Mouse (Mus musculus): ENCODE results near the gene Emx2.

The Emx2 gene

DNA sequence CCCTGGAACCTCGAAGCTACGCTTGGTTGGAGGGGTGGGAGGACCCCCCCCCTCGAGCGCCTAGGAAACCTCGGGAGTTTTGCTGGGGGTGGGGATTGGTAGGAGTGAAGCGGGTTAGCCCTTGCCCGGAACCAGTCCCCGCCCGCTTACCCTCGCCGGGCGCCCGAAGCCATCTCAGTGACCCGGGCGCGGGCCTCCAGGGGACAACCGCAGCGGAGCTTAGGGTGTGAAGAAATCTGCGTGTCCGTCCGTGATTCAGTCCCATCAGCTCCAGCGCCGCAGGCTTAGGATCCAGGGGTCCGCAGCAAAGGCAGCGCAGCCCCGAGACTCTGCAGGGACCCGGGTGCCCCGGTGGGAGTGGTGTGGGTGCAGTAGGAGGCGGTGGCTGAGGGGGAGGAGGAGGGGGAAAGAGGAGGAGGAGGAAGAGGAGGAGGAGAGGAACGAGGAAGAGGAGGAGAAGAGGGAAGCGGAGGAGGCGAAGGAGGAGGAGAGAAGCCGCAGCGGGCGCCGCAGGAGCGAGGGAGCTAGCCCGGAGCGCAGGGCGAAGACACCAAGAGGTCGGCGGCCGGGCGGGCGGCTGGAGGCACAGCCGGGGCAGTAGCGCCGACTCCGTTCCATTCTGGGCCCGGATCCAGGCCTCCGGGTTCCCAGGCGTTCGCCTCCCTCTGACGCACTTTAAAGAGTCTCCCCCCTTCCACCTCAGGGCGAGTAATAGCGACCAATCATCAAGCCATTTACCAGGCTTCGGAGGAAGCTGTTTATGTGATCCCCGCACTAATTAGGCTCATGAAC is at the start of gene Emx2:
Gene Emx2 (plus strand): TSS at position 422 of the 792 bp plus-strand sequence.
- DNase-seq (ENCODE audit: low read depth) = no peak

DNA sequence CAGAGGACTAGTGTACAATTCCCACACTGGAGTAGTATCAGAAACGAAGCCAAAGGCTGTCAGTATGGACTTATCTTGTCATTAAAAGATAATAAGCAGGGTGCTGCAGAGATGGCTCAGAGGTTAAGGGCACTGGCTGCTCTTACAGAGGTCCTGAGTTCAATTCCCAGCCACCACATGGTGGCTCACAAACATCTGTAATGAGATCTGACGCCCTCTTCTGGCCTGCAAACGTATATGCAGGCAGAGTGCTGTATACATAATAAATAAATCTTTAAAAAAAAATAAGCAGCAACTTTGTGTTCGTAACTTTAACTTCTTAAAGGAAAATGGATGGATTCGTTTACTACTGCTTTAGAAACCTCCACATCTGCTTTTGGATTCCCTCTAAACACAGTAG is 44.0 kb upstream of the Emx2 start:
- no peak for DNase-seq (ENCODE audit: low read depth)

DNA sequence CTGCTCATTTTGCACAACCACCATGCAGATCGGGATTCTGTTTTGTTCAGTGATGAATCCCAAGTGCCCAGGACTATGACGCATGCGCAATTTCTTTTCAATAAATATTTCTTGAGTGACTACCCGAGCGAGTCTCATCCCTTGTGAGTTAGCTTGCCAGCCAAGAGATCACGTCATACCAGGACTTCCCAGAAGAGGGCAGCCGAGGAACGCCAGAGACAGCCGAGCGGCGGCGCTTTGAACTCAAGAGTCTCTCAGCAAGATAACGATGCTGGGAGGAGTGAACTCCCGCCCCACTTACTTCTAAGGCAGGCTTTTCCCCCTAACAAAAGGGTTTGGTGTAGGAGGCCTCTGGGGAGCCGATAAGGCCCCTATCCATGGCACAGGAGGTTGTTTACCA is 40.1 kb upstream of the Emx2 start:
- peak; percentile 64 for DNase-seq (ENCODE audit: low read depth)

DNA sequence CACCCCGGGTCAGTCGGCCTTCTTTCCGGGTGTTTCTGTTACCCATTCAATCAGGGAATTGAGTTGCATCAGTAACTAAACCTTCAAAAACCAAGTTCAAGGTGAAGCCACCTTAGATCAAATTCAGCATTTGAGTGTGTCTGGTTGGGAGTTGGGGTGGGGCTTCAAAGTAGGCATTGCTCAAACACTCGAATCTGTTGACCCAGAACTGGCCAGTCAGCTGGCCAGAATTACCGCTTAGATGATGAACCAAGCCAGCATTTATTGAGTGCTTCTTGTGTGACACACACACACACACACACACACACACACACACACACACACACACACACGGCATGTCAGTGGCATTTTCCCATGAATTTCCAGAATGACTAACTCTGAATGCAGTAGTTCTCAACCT is 39.5 kb upstream of the Emx2 start:
- no peak for DNase-seq (ENCODE audit: low read depth)

DNA sequence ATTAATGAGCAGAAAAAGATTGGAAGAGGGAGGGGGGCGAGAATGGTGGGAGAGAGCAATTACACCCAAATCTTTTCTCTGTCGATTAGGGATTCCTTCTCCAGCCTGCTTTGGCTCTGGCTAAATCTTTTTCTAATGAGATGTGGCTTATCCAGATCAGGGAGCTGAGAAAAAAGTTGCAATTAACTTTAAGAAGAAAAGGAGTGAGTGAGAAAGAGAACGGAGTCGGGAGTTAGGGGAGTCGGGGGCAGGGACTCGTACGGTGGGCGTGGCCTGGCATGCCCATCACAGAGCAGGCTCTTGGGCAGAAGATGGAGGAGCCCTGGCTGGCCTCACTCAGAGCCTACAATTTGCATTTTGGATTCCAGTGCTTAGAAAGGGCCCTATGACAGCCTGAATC is 35.8 kb upstream of the Emx2 start:
- DNase-seq (ENCODE audit: low read depth) = no peak

DNA sequence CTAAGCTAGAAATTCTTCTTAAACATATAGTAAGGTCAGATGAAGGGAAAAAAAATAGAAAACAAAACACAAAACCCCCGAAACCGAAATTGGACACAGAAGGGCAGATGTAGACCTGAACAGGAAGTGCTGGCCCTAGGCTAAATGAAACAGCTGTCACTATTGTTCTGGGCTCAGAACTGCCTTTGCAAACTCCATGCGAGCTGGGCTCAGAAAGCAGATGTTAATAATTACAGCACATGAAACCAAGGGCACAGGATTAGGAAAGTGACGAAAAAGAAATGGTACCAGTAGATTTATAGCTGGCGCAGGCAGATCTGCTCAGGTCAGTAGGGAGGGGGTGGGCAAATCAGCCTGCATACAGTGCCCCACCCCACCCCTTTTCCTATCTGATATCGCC is 34.5 kb upstream of the Emx2 start:
- DNase-seq (ENCODE audit: low read depth) = no peak

DNA sequence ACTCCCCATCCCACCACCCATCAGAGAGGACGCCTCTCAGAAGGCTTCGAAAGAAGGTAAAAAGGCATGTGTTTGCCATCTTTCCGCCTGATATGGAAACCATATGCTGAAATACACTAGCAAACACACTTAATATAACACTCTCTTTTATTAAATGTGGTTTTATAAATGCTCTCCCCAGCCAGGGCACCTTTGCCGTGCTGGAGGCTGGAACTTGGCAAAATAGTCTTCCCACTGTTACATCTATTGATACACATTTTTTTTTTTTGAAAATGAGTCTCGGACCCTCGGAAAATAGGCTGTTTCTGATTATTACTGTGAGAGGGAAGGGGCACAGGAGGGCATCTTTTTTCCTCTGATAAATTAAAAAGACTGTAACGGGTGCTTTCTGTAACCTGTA is 33.2 kb upstream of the Emx2 start:
- no peak for DNase-seq (ENCODE audit: low read depth)

DNA sequence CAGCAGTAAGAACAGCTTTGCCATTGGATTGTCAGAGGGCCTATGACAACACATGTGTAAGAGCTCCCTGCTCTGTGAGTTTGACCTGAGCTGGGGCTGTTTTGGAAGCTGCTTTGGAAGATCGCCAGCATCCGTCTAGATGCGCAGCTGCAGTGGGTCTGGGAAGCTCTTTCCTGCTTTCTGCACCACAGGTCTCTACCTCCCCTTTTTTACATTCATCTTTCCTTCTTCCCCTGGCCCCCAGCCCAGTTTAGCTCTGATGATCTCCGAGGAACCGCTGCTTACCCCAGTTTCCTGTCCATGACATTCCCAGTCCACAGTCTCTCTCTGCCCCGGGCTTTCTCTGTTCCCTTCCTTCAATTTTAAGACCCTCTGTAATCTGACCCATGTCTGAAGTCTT is 25.9 kb upstream of the Emx2 start:
- DNase-seq (ENCODE audit: low read depth) = no peak

DNA sequence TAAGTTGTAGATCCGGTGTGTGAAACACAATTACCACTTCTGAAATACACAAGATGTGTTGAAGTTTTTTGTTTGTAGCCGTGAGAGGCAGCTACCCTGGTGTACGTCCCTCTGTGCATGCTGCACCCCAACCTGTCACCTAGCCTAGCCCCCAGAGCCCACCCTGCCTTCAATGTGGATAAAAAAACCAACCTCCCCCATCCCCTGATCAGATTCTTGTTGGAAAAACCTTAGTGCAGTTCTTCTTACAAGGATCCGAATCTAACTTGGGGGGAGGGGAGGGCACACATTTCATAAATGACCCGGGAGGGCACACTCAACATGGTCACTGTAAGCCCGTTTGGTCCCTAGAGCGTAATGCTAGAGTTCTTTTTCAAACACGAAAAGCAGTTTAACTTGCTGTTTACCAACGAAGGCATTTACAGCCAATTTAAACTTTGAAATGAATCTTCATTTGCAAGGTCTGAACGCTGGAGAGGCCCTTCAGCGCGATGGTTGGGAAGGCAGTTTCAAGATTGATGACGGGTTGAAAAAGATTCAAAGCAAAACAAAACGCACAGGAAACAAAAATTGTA is 7.5 kb upstream of the Emx2 start:
- DNase-seq (ENCODE audit: low read depth) = no peak

DNA sequence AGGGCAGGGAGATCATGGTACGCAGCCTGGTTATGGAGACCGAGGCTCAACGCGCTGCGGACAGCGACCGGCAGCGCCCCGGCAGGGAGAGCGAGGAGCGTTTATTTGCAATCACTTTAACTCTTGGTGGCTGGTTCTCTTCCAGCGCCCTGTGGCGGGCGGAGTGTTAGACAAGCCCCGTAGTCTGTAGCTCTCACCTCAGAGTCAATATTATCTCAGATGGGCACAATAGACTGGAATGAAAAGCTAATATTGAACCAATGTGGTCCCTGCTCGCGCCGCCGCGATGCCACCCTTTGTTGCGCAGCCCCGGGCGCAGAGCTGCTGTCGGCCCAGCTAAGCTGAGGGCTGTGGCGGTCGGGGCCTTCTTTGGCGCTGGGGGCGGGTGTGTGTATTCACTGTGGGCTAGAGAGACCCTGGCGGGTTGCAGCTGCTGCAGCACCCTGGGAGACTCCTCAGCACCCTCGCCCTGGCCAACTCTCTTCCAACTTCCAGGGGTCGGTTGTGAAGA is 6.7 kb upstream of the Emx2 start:
- no peak for DNase-seq (ENCODE audit: low read depth)

DNA sequence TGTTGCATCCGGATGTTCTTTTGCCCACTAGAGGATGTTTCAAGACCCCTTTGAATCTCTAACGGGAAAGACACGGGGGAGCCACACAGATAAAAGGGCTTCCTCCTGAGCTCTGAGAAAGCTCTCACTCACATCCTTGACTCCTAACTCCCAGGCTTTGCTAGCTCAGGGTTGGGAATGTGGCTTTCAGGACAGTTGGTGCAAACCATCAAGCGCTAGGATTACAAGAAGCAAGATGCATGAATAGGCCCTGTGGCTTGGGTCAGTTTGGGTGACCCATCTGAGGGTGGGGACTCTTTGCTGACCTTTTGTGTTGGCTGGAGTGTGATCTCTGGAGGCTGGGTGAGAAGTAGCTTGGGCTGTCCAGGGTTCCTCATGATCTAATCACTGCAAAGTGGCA is 5.9 kb upstream of the Emx2 start:
- no peak for DNase-seq (ENCODE audit: low read depth)

DNA sequence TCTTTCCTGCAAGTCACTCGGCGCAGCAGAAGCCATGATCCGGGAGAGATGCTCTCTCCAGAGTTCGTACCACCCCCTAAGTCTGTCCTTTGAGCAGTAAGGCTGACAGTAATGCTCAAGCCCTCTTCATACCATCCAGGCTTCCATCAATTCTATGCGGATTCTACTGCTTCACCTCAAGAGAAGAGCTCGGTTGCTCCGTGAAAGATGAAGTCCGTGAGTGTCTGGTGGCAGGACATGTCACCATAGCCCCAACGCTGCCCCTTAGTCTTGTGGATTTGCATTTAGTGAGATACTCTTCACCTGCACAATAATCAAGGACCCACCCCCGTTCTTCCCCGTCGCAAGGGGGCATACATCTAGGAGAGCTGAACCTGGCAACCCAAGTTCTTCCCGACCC is 4.6 kb upstream of the Emx2 start:
- no peak for DNase-seq (ENCODE audit: low read depth)

DNA sequence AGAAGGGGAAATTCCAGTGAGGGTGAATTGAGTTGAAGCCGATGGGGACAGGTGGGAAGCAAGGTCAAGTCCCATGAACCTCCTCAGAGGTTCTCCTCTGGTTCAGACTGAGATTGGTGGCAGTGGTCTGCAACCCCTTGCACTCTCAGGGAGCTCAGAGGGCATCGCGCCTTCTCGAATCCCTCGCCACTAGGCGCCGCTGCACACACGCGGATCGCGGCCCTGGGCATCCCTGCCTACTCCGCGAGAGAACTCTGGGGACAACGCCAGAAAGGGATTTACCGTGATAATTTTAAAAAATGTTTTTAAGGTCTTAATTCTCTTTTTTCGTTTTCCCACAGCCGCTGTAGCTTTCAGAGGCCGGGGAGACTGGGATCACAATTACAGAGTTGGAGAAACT is 4.0 kb upstream of the Emx2 start:
- no peak for DNase-seq (ENCODE audit: low read depth)

DNA sequence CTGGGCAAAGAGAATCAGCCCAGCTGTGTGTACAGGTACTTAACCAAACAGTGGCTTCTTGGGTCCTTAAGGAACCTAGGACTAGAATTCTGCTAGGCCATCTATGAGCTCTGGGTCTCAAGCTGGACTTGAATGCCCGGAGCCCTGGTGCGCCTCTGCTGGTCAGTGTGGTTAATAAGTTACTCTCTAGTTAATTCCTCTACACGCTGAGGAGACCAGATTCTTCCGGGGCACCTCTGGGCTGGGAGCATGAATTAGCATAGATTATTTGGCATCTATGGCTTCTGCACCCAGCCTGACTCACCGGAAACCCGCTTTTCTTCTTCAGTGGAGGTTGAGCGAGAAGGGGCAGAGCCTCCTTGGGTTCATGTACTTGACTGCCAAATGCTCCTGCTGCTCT is 2.5 kb upstream of the Emx2 start:
- no peak for DNase-seq (ENCODE audit: low read depth)

DNA sequence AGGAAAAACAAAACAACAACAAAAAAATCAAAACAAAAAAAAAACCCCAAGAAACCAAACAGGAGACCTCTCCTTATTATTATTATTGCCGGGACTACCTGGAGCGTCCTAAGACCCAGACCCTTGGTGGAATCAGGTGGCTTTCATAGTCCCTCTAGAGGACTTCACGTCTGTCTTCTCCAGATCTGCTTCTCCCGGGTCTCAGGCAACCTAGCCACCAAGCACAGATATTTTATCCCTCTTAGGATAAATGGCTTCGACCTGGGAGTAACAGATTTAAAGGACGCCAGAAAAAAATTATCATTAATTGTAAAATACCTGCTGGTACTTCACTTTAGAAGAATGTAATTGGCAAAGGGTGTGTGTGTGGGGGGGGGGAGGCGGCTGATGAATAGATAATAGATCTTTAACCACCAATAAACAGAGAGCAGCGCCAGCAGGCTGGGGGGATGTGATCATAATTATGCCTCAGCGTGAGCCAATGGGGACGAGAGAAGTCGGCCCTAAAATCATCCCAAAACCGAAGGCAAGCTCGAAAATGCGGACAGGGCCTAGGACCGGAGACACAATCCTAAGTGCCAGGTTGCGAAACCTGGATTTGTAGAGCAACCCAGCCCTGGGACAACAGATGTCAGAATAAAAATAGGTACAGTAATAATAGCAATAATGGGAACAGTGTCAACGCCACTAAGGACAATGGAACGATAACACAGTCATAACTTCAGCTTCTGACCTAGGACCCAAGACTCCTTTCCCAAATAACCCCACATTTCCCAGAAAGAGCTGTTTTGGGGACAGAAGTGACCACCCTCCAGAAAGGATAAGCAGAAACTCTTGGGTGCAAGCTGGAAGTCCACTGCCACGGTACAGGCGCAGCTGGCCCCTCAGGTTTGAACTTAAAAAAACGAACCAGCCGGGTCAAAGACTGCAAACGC is 894 bp upstream of the Emx2 start:
- no peak for DNase-seq (ENCODE audit: low read depth)

DNA sequence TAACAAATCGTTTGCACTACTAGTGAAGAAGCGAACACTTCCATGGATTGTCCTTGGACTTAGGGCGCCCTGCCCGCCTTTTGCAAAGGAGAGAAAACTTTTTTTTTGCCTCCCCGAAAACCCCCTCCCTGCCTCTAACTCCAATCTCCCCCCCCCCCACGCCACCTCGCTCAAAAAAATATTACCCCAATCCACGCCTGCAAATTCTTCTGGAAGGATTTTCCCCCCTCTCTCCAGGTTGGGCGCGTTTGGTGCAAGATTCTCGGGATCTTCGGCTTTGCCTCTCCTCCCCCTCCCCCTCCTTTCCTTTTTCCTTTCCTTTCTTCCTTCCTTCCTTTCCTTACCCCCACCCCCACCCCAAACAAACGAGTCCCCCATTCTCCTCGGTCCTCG is 567 bp downstream of the Emx2 start:
- DNase-seq (ENCODE audit: low read depth) = no peak

DNA sequence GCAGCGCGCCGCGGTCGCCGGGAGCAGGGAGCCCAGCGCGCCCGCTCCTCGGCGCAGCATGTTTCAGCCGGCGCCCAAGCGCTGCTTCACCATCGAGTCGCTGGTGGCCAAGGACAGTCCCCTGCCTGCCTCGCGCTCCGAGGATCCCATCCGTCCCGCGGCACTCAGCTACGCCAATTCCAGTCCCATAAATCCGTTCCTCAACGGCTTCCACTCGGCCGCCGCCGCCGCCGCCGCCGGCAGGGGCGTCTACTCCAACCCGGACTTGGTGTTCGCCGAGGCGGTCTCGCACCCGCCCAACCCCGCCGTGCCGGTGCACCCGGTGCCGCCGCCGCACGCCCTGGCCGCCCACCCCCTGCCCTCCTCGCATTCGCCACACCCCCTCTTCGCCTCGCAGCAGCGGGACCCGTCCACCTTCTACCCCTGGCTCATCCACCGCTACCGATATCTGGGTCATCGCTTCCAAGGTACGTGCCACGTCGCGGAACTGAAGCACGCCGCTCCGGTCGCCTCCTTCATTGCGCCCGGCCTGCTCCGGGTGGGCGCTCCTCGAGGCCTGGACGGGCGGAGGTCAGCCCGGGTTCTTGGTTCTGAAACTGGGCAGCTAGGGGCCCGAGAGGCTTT is 1.1 kb downstream of the Emx2 start:
- no peak for DNase-seq (ENCODE audit: low read depth)

DNA sequence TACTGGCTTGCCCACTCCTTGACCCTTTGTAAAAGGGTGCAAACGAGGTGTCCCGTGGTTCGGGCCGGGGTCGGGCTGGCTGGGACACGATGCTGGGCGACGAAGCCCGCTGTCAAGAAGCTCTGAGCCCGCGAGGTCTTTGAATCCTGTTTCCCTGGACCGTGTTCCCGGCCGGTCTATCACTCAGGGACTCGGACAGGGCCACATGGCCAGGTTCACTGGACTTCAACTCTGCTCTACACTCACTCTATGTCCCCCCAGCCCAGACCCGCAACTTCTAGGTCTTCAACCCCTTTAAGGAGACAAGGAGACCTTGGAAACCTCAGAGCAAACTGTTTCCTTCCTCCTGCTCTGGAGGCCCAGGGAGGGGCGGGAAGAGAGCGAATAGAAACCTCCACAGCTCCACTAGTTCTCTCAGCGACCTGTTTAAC is 1.7 kb downstream of the Emx2 start:
- no peak for DNase-seq (ENCODE audit: low read depth)

DNA sequence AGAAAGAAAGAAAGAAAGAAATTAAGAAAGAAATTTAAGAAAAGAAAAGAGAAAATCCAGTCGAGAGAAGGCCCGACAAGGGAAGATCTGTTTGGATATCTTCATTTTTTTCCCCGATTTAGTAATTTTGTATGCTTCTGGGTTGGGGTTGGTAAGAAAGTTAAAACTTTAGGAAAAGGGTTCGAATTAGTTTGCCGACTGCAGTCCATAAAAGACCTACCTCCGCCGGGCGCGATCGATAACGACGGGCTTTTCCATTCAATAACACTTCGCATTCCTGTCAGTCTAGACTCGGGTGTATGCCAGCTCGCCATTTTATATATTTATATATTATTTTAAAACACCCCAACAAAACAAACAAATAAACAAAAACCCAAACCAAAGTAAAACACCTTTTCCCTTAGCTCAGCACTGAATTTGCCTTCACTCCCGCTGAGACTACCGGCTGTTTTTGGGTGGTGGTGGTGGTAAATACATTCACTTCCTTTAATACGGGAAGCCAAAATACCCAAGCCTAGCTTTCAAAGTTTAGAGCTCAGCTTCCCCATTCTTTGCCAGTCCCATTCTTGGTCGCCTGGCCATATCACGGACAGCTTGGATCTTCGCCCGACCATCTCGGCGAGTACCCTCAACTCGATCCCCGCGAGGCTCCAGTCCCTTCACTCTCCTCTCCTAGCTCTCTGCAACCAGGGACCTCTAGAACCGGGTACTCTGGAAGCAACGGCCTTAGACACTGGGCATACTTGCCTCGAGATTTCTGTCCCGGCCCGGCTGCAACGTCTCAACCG is 2.4 kb downstream of the Emx2 start:
- no peak for DNase-seq (ENCODE audit: low read depth)

DNA sequence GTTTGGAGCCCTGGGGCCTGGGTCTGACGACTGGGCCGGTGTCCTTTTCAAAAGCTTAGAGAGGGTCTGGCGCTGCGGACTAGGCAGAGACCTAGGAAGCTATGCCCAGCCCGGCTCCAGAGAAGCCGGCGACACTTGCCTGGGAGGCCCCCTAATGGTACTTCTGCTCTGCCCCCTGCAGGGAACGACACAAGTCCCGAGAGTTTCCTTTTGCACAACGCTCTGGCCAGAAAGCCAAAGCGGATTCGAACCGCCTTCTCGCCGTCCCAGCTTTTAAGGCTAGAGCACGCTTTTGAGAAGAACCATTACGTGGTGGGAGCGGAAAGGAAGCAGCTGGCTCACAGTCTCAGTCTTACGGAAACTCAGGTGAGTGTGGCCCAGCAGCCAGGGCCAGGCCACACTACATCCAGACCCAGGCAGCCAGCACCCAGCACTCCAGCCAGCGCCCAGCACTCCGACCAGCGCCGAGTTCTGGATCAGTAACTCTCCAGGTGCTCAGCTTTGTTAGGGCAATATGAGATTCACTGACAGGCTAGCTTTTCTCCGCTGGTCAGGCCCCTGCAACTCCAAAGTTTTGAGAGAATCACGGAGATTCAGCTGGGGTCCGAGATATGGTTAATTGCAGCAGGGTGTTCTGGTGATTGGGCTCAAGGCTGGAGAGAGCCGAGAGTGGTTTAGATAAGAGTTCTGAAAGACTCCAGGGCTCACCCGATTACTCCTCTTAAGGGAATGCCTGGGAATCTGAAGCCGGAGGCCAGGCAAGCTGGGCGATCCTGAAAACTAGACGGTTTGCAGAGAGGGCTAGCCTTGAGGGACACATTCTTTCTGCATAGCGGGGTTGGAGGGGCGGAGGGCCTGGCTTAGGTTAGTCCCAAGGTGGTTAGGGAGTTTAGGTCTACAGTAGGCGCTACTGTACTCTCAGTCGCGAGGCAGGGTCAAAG is 3.6 kb downstream of the Emx2 start:
- no peak for DNase-seq (ENCODE audit: low read depth)
